Mouse (Mus musculus): ENCODE results near the gene Cwc22.

DNA sequence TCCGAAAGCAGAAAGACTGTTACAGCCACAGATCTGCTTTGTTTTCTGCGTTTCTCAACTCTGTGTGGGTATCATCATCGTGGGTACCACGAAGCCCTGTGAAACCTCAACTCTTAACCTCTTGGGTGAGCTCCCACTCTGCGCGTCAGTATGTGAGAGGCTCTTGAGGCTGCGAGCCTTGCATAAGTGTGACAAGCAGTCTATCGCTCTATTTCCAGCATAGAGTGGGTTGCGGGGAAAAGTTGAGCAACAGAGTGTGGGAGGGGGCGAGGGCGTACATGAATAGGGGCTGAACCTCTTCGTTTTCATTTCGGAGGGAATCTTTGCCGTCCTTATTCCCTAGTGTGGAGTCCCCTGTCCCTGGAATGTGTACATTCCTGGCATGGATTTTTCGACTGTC lies 82.7 kb downstream of the Cwc22 start:
- TF ChIP-seq CTCF (IDR thresholded peaks at IDR 0.05; ENCODE audit: low read depth), result no peak
- no peak for TF ChIP-seq EP300 (IDR thresholded peaks at IDR 0.05; ENCODE audit: low read depth)

All from heart, postnatal 0 days (tissue).